Mouse (Mus musculus): ENCODE data around the gene Gdpd1.
"Not testable (repeated sequence)": the region's sequence is repeated elsewhere in the genome, so short reads cannot be mapped to it uniquely, and the experiment has no call there.

Gene Gdpd1

DNA sequence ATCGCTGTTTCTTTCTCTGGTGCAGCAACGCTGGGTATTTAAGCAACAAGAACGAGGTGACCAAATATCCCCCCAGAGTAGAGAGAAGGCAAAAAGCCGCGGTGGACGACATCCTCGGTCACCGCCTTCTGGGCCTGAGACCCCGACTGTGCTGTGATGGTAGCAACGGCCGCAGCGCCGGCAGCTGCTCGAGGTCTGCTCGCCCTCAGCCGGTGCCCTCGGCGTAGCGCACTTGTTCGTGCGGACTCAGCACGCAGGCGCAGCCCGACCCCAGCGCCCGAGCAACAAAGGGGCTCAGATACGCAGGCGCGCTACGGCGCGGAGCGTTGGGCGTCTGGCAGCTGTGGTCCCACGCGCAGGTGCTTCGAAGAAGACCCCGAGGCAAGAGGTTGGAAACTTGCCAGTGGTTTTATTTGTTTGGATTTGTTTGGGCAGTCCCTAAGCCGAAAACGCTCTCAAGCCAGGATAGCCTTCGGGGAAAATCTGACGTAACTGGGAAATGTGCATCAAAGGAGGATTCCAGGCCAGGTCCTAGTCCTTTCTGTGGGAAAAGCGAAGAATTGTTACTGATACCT is at the start of gene Gdpd1:
Gdpd1 (minus strand) TSS at position 197 of the 575 bp plus-strand sequence.
- peak; percentile 76 to 87 for DNase-seq (ENCODE audit: low spot score in 2 of 2)

- no peak for DNase-seq (ENCODE audit: low spot score in 2 of 2)
These were observed 48.0 kb upstream of the Gdpd1 start for GRCm38 (mm10) chr11:87121864-87122263.

DNA sequence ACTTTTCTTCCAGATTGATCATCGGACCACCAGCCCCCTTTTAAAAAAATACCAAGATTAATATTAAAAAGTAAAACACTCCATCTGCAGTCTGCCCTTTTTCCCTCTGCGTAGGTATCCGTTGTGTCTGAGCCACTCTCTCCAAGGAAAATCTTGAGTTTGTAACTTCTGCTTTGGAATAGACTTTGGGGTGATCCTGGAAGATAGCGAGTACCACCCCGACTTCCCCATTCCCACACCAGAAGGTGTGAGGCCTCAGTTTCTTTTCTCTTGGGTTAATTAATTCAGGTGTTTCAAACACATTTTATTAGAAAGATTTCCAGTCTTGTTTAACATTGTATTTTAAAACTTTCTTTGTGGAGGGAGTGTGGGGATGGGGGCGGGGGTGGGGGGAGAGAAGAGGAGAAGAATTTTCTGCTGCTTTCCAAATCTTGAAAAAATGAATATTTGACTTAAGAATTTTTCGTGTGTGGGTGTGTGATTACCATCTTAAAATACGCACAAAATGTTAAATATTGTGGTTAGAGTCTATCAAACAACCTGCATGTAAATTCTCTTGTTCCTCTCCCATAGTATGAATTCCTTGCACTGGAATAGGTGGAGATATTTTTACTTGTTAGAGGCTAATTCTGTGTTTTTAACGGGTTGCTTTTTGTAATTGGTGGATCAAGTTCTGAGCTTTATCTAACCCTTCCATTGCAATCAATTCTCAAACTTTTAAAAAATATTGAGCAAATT is 36.5 kb upstream of the Gdpd1 start:
- DNase-seq (ENCODE audit: low spot score in 2 of 2) = no peak

DNA sequence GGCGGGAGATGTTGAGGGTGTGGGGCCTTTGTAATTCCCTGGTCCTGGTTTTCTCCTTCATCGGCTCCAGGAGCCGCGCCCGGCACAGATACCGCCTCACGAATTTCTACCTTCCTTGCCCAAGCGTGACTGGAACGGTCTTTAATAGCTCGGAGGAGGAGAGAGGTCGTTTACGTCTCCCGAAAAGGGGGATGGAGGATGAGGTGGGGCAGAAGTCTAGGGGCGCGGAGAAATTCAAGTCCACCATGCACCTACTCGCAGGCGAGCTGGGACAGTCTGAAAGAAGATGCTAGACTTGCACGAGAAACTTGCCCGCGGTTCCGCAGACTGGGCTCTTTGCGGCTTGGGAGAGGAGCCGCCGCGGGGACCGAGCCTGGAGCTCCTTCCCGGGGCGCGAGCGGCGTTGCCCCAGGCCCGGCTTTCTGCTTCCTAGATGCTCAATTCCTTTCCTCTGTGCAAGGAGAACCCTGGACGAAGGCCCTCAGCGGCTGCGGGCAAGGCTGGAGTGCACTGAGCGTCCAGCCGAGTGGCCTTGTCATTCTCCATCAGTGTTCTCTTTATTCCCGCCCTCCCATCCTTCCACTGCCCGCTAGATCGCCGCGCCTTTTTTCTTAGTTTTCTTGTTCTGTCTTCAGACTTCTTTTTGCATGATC is 35.8 kb upstream of the Gdpd1 start:
- DNase-seq (ENCODE audit: low spot score in 2 of 2) = peak in 1 of 2 experiments; percentile 13

GRCm38 (mm10) chr11:87108755-87109518 is 35.1 kb upstream of the Gdpd1 start, which contains the start of gene Ska2:
TSS of gene Ska2 (plus strand) at chr11:87109234.
- peak; percentile 95 to 98 for DNase-seq (ENCODE audit: low spot score in 2 of 2)

DNA sequence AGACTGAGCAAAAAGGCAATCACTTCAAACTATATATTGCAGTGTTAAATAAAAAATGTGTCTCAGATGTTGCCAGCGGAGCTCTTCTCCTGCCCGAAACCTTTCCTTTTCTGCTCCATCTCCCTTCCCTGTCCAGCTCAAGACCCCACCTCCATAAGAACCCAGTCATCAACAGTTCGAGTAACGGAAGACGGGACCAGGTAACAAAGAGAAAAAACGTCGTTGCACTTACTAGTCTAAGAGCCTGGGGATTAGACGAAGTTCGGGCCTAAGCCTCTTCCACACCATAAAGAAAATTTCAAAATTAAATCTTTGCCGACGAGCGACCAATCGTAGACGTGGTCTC is 34.5 kb upstream of the Gdpd1 start, which contains the start of gene Prr11:
Prr11 (minus strand) TSS at position 300 of the 346 bp plus-strand sequence.
- DNase-seq (ENCODE audit: low spot score in 2 of 2) = no peak

DNA sequence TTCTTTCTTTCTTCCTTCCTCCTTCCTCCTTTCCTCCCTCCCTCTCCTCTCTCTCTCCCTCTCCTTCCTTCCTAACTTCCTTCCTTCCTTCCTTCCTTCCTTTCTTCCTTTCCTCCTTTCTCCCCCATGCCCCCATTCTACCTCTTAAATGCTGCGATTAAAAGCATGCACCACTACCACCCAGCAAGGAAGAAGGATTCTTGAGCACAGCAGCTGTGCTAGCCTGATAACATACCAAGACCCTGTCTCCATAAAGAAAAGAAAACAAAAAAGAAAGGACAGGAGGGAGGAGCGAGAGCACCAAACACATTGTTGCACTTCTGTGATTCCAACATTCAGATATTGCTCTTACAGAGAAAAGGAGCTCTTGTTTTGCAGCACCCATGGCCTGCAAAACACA is 13.3 kb upstream of the Gdpd1 start:
- no peak for DNase-seq (ENCODE audit: low spot score in 2 of 2)

DNA sequence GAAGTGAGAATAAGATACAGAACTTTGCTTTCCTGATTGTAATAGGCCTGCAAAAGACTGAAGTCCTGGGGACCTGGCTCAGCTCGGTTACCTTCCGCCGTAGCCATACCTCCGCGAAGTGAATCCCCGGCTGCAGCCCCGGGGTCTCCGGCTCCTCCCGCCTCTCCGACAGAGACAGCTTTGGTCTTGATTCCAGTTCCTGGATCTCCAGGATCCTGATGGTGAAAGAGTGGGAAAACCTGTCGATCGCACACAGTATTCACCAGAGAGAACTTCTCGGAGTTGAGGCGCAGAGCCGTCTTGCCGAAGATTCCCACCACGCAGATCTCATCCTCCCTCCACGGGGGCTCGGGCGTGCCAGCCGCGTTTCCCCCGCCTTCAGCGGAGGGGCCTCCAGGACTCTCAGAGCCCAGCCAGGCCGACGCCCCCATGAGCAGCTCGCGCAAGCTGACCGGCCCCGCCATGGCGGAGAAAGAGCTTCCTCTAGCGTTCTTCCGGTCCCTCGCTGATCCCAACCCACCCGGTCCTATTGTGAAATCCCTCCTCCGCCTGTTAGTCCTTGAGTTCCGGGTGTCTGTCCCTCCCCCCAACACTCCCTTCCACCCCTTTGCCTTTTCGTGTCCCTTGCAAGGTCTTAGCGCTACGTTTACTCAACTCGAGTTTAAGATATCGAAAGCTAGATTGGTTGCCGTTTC is 12.6 kb upstream of the Gdpd1 start, which contains the start of gene Smg8:
Smg8 (minus strand) TSS at position 485 of the 695 bp plus-strand sequence.
- DNase-seq (ENCODE audit: low spot score in 2 of 2) = peak; percentile 77 to 83

DNA sequence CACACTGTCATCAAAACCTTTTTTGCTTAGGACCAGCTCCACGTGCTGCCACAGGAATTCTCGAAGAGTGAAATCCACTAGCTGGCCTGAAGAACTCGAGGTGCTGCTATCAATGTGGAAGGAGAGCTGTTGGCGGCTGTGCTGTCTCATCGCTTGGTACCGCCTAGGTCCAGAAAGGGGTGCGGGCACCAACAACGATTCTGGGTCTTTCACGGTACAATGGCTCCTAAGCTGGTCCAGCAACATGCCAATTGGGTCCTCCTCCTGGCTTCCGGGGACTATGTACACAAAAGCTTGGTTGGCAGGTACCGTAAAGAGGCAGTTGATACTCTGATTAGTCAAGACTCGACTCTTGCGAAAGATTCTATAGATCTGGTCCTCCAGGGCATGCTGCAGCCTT is 11.6 kb upstream of the Gdpd1 start:
- no peak for DNase-seq (ENCODE audit: low spot score in 2 of 2)

DNA sequence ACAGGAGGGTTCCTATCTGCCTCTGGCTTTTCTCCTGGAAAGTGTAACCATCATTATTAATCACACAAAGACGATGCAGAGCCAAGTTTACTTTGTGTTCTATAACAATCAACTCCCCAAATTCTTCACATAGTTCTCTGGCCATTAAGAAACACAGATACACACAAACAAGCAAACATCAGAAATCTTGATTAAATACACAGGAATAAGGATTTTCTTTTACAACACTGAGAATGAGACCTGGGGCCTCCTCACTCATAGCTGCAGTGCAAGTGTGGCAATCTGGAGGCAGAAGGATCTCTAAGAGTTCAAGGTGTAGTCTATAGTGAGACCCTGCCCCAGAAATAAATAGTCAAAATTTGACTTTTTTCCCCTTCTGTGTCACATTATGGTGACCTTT is 9.8 kb upstream of the Gdpd1 start:
- no peak for DNase-seq (ENCODE audit: low spot score in 2 of 2)

DNA sequence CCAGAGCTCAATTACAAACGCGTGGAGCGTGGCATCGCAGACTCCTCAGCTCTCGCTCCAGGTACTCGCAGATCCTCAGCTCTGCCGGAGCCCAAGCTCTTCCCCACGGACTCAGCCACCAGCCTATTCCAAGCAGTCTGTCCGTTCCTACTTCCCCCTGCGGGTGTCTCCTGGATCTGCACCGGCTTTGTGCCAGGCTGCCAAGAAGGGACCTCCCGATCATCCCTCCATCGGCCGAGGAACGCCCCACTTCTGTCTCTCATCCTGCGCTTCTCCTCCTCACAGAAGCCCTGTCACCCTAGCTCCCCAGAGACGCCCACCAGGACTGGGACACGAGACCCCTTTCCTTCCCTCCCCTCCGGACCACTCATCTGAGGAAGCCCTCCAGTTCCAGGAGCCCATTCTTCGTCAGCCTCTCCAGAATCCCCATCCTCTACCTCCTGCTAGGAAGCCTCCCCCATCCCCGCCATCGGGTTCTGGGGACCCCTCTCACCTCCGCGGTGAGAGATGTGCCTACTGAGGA is 458 bp downstream of the Gdpd1 start:
- peak; percentile 60 to 67 for DNase-seq (ENCODE audit: low spot score in 2 of 2)

DNA sequence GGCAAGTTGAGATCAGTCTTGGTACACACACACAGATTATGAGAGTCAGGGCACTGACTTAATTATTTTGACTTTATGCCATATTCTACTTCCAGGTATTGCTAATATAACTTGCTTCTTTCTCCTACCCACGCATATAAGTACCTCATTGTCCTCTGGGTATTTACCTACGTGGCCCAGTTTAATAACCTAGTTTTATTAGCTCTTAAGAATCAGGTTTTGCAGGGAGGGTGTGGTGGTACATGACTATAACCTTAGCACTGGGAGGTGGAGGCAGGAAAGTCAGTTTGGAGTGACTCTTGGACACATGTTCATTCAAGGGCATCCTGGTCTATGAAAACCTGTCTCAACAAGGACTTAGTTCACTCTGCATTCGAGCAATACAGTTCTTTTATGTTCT is 11.8 kb downstream of the Gdpd1 start:
- DNase-seq (ENCODE audit: low spot score in 2 of 2) = no peak

DNA sequence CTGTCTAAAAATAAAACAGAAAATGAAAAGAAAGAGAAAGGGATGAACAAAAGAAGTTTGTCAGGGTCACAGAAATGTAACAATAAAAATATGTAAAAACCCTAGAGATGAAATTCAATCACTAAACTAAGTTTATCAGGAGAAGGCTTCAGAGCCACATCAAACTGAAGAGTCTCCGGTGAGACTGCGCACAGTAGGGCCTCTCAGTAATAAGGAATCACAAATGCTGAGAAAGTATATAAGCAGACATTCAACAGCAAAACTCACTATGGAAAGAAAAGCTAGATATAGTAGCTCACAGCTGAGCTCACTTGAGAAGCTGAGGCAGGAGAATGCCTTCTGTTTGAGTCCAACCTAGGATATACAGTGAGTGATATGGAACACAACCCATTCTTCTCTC is 13.5 kb downstream of the Gdpd1 start:
- DNase-seq (ENCODE audit: low spot score in 2 of 2) = no peak

DNA sequence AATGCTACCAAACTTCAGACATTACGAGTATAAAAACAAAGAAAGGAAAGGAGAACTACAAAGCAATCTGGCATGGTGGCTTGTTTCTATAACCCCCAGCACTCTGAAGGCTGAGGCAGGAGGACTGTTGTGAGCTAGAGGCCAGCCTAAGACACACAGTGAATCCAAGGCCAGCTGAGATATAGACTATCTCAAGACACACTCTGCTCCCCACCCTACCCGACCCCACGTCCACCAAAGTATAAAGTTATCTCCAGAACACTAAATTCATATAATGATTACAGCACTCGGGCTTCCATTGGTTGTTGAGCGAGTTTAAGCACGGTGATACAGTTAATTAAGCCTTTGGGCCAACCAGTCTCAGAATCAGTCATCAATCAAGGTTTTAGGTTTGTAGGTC is 17.6 kb downstream of the Gdpd1 start:
- no peak for DNase-seq (ENCODE audit: low spot score in 2 of 2)

DNA sequence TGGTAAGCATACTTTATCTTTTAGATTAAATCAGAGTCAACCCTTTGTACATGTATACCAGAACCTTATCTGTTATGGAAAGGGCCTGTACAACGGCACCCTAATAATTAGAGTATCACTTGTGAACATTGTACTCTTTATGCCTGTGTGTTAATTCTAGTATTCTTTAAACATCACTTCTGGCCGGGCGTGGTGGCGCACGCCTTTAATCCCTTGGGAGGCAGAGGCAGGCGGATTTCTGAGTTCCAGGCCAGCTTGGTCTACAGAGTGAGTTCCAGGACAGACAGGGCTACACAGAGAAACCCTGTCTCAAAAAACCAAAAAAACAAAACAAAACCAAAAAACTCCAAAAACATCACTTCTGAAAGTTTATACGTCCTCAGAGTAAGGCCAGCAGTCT is 25.0 kb downstream of the Gdpd1 start:
- not testable (repeated sequence) for DNase-seq (ENCODE audit: low spot score in 2 of 2)

DNA sequence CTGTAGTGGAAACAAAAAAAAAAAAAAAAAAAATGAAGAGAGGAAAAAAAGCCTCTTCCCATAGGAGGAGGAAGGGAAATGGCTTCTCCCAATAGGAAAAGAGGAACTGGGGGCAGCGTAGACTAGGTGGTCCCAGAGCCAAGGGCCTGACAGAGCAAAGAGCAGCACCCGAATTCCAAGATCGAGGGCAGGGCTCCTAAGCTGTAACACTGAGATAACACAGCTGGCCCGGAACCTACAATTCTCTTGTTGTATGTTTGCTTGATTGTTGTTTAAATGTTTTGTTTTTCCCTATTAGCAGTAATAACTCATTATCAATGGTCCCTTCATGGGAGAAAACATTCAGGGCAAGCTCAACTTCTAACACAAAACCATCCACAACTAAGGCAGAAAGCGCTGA is 26.9 kb downstream of the Gdpd1 start:
- no peak for DNase-seq (ENCODE audit: low spot score in 2 of 2)

GRCm38 (mm10) chr11:87043052-87043451 is 30.8 kb downstream of the Gdpd1 start:
- no peak for DNase-seq (ENCODE audit: low spot score in 2 of 2)

GRCm38 (mm10) chr11:87039307-87039963 is 34.4 kb downstream of the Gdpd1 start:
- DNase-seq (ENCODE audit: low spot score in 2 of 2) = peak in 1 of 2 experiments; percentile 41

- no peak for DNase-seq (ENCODE audit: low spot score in 2 of 2)
These were observed 37.7 kb downstream of the Gdpd1 start for GRCm38 (mm10) chr11:87036180-87036579.

DNA sequence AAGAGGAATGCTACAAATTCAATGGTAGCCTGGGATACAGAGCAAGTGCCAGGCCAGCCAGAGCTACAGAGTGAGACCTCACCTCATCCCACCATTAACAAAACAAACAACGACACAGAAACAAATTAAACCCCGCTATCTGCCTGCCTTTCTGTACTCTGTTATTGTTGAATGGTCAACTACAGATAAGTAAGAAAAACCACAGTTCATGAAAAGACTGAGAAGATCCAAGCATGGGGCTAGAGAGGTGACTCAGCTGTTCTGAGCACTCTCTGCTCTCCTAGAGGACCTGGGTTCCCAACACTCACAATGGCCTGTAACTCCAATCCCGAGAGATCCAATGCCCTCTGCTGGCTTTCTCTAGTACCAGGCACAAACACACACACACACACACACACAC is 45.6 kb downstream of the Gdpd1 start:
- DNase-seq (ENCODE audit: low spot score in 2 of 2) = no peak

Data from urinary bladder, postnatal 36 days (tissue).